Mouse (Mus musculus) forebrain, postnatal 0 days (tissue): ENCODE measurements at regions not wholly inside any gene's neighbourhood (a gene's known extent, or its start where the extent isn't known, plus 50 kb on each side); places are given as distances from the start of the nearest gene placed in this dataset.
A peak's percentile ranks its signal among the peaks of the same experiment; 100 is the strongest.

Experiments used
- ATAC-seq: fragments of 200-750 bp; cut with Nextera tagmentation; 2 replicates; pipeline ENCODE4 v1.8.0; 2017; ENCODE audit warnings: mild to moderate bottlenecking, moderate library complexity
- DNase-seq: peaks from one replicate; pipeline ENCODE4 v3.0.0-alpha.2; 2015
- H3K27ac ChIP-seq: fragments of 300-500 bp; sonication (generic); 2 replicates; pipeline ENCODE4 v1.5.1; 2014; ENCODE audit warnings: low read depth, mild to moderate bottlenecking, antibody characterized with exemption, low read length, moderate library complexity, mixed read lengths
- H3K27me3 ChIP-seq: fragments of 300-500 bp; sonication (generic); 2 replicates; pipeline ENCODE4 v1.6.1; 2014; ENCODE audit warnings: mild to moderate bottlenecking, low read length, mixed read lengths; ENCODE audit not compliant: insufficient read depth
- H3K36me3 ChIP-seq: fragments of 300-500 bp; sonication (generic); 2 replicates; pipeline ENCODE4 v1.6.1; 2014; ENCODE audit warnings: mild to moderate bottlenecking, moderate library complexity; ENCODE audit not compliant: insufficient read depth
- H3K4me1 ChIP-seq: fragments of 300-500 bp; sonication (generic); 2 replicates; pipeline ENCODE4 v1.6.1; 2014; ENCODE audit warnings: antibody characterized with exemption; ENCODE audit not compliant: insufficient read depth
- H3K4me2 ChIP-seq: fragments of 300-500 bp; sonication (generic); 2 replicates; pipeline ENCODE4 v1.6.1; 2014; ENCODE audit warnings: low read depth, mild to moderate bottlenecking, moderate library complexity
- H3K4me3 ChIP-seq: fragments of 300-500 bp; sonication (generic); 2 replicates; pipeline ENCODE4 v1.5.1; 2014; ENCODE audit warnings: low read depth, low read length, mixed read lengths
- H3K9ac ChIP-seq: fragments of 300-500 bp; sonication (generic); 2 replicates; pipeline ENCODE4 v1.6.1; 2014; ENCODE audit warnings: mild to moderate bottlenecking
- H3K9me3 ChIP-seq: fragments of 300-500 bp; sonication (generic); 2 replicates; pipeline ENCODE4 v1.6.1; 2016; ENCODE audit warnings: low read length
- CTCF ChIP-seq: sonication (generic); IDR thresholded peaks from 2 replicates; pipeline ENCODE4 v1.5.1; 2016; ENCODE audit warnings: antibody characterized with exemption, control low read depth, low read depth
- WGBS: fragments of 180-500 bp; shearing (Covaris S2); extraction: QIAGEN DNeasy Blood & Tissue Kit; methylation state at CpG from one replicate; pipeline ENCODE4 v1.1.7; 2014; 5-methylcytosine and 5-hydroxymethylcytosine counted together

- Histone ChIP-seq H3K9me3 (no peaks in the 10 kb centered on the region), H3K27me3 (peaks cover 2% of the 10 kb centered on the region; the same call in 1 of the 2 replicates), H3K4me3 (no peak overlapping the region), H3K36me3 (no peaks in the 10 kb centered on the region), H3K27ac (no peak overlapping the region), H3K4me1 (no peaks in the 10 kb centered on the region; the same call in 1 of the 2 replicates), H3K4me2 (no peak overlapping the region), H3K9ac (no peak overlapping the region)
- TF ChIP-seq CTCF = no peak
- no peak for ATAC-seq
- DNase-seq = no peak
- WGBS = 86% methylated on average over 3 of the region's 3 CpGs
Measured at GRCm38 (mm10) chr5:33516211-33516610, 82.4 kb upstream of the Nkx1-1 start.

GRCm38 (mm10) chr5:33512253-33512884 lies 78.6 kb upstream of the Nkx1-1 start:
- Histone ChIP-seq H3K4me3 (no peak overlapping the region), H3K27ac (no peak overlapping the region), H3K4me1 (no peaks in the 10 kb centered on the region; the same call in 1 of the 2 replicates), H3K4me2 (peak overlapping the region; percentile 32), H3K27me3 (peaks cover 5% of the 10 kb centered on the region; the same call in 1 of the 2 replicates), H3K9ac (no peak overlapping the region), H3K9me3 (no peaks in the 10 kb centered on the region), H3K36me3 (no peaks in the 10 kb centered on the region)
- ATAC-seq (0 out of 2 replicates have a peak, but pooled peaks have one; percentile 16), DNase-seq (no peak)
- no peak for TF ChIP-seq CTCF
- 34% methylated on average over 22 of the region's 22 CpGs for WGBS

- peak overlapping the region; percentile 32 for H3K4me2 ChIP-seq
- H3K9me3 ChIP-seq = no peaks in the 10 kb centered on the region
- 29% methylated on average over 25 of the region's 25 CpGs for WGBS
- no peaks in the 10 kb centered on the region for H3K36me3 ChIP-seq
- H3K4me3 ChIP-seq = no peak overlapping the region
- TF ChIP-seq CTCF = no peak
- ATAC-seq (no peak), DNase-seq (no peak)
- H3K27ac ChIP-seq = no peak overlapping the region
- no peak overlapping the region for H3K9ac ChIP-seq
- H3K27me3 ChIP-seq = peaks cover 5% of the 10 kb centered on the region; the same call in 1 of the 2 replicates
- no peaks in the 10 kb centered on the region; the same call in 1 of the 2 replicates for H3K4me1 ChIP-seq
Measured at GRCm38 (mm10) chr5:33511529-33512252, 77.9 kb upstream of the Nkx1-1 start.

- no peaks in the 10 kb centered on the region for H3K27me3 ChIP-seq
- TF ChIP-seq CTCF = no peak
- no peak overlapping the region for H3K4me2 ChIP-seq
- no peak overlapping the region for H3K9ac ChIP-seq
- H3K27ac ChIP-seq = no peak overlapping the region
- no peak for DNase-seq
- no peaks in the 10 kb centered on the region for H3K36me3 ChIP-seq
- WGBS = 63% methylated on average over 13 of the region's 13 CpGs
- ATAC-seq = no peak
- no peaks in the 10 kb centered on the region for H3K9me3 ChIP-seq
- H3K4me3 ChIP-seq = no peak overlapping the region
- no peaks in the 10 kb centered on the region for H3K4me1 ChIP-seq
Measured at GRCm38 (mm10) chr5:33505786-33506185, 72.0 kb upstream of the Nkx1-1 start.

- no peak for TF ChIP-seq CTCF
- ATAC-seq = no peak
Measured at GRCm38 (mm10) chr5:33501735-33502495, 68.1 kb upstream of the Nkx1-1 start.

GRCm38 (mm10) chr5:33501211-33501610 lies 67.4 kb upstream of the Nkx1-1 start:
- Histone ChIP-seq H3K27me3 (peaks cover 3% of the 10 kb centered on the region; the same call in 1 of the 2 replicates), H3K4me1 (no peaks in the 10 kb centered on the region), H3K36me3 (no peaks in the 10 kb centered on the region), H3K9me3 (no peaks in the 10 kb centered on the region), H3K4me2 (no peak overlapping the region), H3K27ac (no peak overlapping the region), H3K4me3 (no peak overlapping the region), H3K9ac (no peak overlapping the region)
- ATAC-seq = no peak
- no peak for TF ChIP-seq CTCF
- no peak for DNase-seq
- WGBS = 52% methylated on average over 7 of the region's 7 CpGs

More at GRCm38 (mm10) chr5:33501735-33502495, 68.1 kb upstream of the Nkx1-1 start:
- Histone ChIP-seq H3K4me1 (no peaks in the 10 kb centered on the region), H3K36me3 (no peaks in the 10 kb centered on the region), H3K9me3 (no peaks in the 10 kb centered on the region), H3K27ac (no peak overlapping the region), H3K4me2 (no peak overlapping the region), H3K27me3 (peaks cover under 1% of the 10 kb centered on the region; the same call in 1 of the 2 replicates), H3K9ac (no peak overlapping the region), H3K4me3 (no peak overlapping the region)
- WGBS = 49% methylated on average over 23 of the region's 23 CpGs
- DNase-seq = no peak
